Mouse (Mus musculus): Measurements from ENCODE around the gene Alpi. TPM values are rescaled to one million over a fixed set of nuclear protein-coding genes. Genes with fewer than 3 reads are reported as not detected.

Alpi gene
- total RNA-seq, 4 experiments from 2014 or later, result 0.26 to 0.37 (median 0.30) TPM; not detected in 1

GRCm38 (mm10) chr1:87059042-87059665, 42.3 kb downstream of the Alpi start:
- no peak for DNase-seq (ENCODE audit: low spot score in 2 of 2)

DNA sequence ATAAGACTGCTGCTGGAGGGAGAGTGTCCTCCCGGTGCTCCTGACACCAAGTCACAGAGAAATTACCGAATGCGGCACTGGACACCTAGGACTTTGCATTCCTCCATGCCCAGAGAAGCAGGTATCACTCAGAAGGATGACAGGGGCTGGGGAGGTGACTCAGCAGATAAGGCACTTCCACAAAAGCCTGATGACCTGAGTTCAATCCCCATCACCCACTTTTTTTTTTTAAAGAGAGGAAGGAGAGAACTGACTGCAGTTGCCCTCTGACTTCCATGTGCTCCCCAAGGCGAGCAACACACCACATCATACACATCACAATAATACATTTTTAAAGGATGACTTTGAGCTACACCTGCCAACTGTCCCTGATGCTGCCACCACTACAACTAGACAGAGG, 44.3 kb downstream of the Alpi start:
- DNase-seq (ENCODE audit: low spot score in 2 of 2), result no peak

DNA sequence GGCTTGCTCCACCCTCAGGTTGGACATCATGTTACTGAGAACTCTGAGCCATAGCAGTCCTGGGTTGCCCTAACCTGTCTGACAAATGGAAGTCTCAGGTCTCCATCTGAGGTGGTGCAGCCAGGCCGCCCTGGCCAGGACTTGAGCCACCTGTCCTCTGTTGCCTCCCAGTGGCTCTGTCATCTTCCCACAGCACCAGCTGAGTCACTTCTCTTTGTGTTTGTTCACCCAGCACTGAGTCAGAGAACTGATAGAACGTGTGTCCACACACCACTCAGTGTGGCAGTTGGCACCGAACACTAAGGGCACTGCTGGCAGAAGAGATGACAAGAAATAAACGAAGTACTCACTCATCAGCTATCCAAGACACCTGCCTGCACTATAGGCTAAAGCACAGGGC, 50.0 kb downstream of the Alpi start:
- DNase-seq (ENCODE audit: low spot score in 2 of 2), result no peak

DNA sequence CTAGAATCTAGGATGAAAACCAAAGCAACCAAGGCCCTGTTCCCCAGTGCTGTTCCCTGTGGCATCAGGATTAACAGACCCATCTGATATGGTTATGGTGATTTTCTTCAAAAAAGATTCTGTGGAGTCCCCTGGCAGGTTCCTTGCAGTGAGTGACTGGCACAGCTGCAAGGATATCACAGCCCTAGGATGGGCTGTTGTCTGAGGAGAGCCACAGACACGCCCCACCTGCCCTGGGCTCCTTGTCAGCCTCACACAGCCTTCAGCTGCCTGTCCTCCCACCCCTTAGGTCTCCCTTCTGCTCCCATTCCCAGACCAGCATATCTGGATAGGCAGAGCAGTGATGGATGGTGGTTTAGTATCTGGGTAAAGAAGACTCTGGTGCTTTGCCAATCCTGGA, 50.7 kb downstream of the Alpi start:
- no peak for DNase-seq (ENCODE audit: low spot score in 2 of 2)

DNA sequence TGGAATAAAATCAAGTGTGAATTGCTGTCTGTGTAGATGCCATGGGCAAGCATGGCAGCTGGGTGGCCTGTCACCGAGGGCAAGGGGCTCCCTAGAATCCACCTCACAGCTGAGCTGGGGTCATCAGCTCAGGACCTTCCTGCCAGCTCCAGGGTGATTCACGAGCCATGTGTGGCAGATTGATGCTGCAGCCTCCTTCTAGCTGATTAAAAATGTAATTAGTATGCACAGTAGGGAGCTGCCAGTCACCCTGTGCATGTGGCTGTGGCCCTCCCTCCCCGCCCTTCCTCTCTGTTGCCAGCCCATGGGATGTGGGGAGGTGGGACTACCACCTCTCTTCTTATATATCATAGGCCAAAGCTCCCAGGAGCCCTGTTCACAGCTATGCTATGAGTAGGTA, 51.3 kb downstream of the Alpi start:
- DNase-seq (ENCODE audit: low spot score in 2 of 2), result no peak

Other genes with a start within 250 kb of the Alpi start
- gene Alppl2, start 11.7 kb downstream of the Alpi start, total RNA-seq (2022), result not detected
- gene Akp3, start 23.4 kb upstream of the Alpi start, total RNA-seq (2022), result not detected
- gene Ecel1, start 54.9 kb upstream of the Alpi start, total RNA-seq (2022), result 10 to 100 TPM; 15.6 to 23.3 (median 17.4) TPM
- gene Prss56, start 81.7 kb upstream of the Alpi start, total RNA-seq (2022), result 1 to 10 TPM; 1.8 to 4.2 (median 2.8) TPM
- gene Chrnd, start 89.0 kb upstream of the Alpi start, total RNA-seq (2022), result not detected
- gene Chrng, start 103.1 kb upstream of the Alpi start, total RNA-seq (2022), result not detected
- 10 to 100 TPM; 57.6 to 68.2 (median 58.9) TPM for gene Eif4e2, start 112.3 kb upstream of the Alpi start, total RNA-seq (2022)
- gene Efhd1, start 162.8 kb upstream of the Alpi start, total RNA-seq (2022), result 10 to 100 TPM; 16.4 to 18.6 (median 17.5) TPM
- 100 to 1,000 TPM; 121 to 154 (median 142) TPM for gene Gigyf2, start 225.4 kb upstream of the Alpi start, total RNA-seq (2022)